Mouse (Mus musculus) B cell, adult 2 months (primary cell): Measurements from ENCODE around the gene Cdh13.

Source experiments
- DNase-seq, 2 experiments: peaks; one replicate each; pipeline ENCODE4 v3.0.0; 2022

The Cdh13 gene

DNA sequence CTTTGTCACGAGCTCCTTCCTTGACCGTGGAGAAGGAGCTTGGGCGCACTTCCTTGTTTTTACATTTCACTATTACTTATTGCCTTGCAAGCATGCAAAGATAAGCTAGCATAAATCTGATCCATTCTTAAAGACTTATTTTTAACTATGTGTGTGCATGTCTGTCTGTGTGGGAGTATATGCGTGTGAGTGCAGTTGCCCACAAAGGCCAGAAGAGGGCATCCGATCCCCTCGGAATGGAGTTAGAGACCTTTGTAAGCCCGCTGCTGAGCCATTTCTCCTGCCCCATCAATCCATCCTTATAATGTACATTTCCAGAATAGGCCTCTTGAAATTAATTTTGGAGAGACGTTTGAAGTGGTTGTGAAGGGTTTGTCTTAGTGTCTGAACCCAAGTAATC is 298.7 kb downstream of the Cdh13 start:
- no peak for DNase-seq

DNA sequence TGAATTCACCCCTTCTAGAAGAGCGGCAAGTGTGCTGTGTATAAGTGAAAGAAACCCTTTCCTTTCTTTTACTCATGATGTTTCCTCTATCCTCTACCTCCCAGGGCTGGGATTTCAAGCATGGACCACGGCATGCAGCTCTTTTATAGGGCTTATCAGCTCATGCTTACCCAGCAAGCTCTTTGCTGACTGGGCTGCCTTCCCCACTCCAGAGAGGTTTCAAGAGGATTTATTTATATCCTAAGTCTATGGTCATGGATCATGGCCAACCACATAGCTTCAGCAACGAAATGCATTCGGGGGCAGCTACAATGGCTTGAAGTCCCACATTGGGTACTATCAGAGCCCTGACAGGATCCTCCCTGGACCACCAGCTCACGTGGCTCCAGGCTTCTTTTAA is 304.4 kb downstream of the Cdh13 start:
- no peak for DNase-seq

DNA sequence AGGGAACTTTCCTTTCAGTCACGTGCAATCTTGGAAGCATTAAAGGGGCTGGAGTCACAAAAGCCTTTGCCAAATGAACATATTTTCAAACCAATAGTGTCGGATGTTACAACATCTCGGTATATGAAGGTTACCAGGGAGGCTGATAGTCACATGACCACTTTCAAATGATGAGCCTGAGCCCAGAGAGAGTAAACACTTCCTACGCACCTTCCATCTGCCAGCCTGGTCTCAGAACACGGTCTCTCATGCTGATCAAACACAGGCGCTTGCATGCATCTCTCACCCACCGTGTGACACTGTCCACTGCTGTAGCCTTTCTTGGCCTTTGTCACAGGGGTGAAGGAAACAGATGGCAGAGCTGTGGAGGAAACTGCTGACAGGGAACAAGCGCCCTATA is 313.3 kb downstream of the Cdh13 start:
- no peak for DNase-seq

DNA sequence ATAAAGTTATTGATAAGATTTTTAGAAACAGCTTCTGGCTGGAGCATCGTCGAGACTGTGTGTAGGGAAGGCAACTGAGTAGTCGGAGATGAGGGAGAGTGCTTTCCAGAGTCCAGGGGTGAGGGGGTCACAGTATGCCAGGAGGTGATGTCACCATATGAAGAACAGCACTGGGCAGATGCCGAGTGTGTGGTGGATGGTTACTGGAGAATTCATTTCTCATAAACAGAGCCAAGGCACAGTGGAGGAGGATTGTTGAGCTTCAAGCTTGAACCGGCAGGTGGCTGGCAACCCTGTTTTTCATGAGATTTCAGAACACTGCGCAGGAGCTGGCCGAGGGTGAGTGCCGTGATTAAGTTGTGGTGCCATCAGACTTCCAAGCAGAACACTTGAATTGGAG is 317.8 kb downstream of the Cdh13 start:
- no peak for DNase-seq

DNA sequence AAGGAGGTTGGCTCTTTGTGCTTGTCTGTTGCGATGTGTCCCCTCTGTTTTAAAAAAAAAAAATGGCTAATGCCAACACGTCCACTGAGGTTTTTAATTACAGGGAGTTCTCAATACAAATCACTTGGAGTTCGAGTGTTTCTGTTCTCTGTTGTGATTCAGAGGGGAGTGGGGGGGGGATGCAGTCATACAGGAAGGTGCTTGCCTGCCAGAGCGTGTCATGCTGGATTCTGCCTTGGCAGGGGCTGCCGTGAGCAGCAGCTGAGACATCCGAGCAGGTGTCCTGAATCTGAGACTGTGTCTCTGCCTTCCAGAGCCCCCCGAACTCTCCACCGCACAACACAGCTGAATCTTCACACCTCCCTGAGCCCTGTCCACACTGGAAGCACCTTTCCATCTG is 318.5 kb downstream of the Cdh13 start:
- DNase-seq: no peak

DNA sequence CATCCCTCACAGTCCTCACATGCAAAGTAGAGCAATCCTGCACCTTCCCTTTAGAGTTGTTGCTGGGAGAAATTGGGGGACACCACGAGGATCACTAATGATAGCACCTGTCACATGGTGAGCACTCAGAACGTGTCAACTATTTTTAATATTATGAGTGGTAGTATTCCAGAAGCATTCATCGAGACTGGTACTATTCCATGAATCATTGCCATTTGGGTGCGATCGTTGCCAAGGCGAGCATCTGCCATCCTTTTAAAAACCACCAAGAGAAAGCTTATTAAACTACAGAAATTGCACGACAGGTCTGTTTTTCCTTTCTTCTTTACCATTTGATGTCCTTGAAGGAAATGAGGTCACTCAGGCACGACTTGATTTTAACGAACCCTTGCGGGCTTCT is 328.0 kb downstream of the Cdh13 start:
- DNase-seq: no peak

DNA sequence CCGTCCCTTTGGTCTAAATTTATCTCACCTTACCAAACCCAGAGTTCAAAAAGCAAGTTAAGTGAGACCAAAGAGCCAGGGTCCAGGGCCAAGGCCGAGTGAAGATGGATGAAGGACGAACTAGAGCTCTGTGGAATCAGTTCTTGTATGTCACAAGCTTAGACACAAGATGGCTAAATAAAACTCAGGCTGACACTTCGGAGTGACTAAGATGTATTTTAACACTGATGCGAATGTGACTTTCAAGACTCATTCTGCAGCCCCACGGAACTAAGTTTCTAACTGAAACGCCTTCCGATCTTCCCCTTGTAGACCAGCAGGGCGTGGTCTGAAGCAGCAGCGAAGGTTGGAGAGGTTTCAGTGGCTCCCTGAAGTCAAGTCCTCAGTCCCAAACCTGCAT is 334.7 kb downstream of the Cdh13 start:
- DNase-seq: no peak

DNA sequence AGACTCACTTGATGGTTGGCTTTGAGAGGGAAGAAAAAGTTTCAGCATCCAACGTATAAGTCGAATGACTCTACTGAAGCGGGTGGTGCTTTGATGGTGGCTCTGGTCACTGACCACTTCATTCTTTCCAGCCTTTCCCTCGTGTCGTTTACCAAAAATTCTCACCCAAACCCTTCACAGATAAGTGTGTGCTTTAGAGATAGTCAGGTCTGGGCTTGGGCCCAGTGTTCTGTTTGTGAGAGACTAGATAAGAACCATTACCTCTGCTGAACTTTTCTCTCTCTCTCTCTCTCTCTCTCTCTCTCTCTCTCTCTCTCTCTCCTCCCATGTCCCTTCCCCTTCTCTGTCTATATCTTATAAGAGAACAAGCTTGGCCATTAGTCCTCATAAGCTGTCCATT is 342.9 kb downstream of the Cdh13 start:
- DNase-seq: no peak

DNA sequence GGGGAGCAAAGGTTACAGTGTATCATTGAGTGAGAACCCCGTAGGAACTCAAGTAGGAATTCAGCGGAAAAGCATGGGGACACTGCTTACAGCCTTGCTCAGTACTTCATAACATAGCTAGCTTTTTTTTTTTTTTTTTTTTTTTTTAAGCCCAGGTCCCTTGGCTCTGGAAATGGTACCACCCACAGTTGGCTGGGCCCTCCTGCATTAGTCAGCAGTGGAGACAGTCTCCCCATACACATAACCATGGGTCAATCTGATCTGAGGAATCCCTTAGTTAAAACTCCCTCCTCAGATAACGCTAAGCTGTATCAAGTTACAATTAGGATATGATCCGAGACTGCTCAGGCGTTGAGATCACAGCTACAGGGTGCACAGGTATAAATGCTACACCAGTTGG is 344.2 kb downstream of the Cdh13 start:
- DNase-seq: no peak

DNA sequence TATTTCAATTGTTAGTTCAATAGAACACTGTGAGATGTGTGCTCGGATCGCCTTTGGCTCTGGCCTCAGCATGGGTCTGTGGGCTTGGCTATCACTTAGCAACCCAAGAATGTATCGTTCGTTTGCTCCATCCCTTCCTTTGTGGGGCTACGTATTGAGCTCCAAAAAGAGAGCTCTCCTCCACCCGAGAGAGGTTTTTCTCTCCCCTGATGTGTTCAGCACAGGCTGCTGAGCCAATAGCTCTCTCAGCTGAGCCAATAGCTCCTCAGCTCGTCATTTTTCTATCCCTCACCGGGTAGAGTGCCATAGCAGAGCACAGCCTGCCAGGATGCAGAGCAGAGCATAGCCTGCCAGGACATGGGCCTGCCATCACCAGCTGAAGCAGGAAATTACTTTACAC is 345.2 kb downstream of the Cdh13 start:
- no peak for DNase-seq

DNA sequence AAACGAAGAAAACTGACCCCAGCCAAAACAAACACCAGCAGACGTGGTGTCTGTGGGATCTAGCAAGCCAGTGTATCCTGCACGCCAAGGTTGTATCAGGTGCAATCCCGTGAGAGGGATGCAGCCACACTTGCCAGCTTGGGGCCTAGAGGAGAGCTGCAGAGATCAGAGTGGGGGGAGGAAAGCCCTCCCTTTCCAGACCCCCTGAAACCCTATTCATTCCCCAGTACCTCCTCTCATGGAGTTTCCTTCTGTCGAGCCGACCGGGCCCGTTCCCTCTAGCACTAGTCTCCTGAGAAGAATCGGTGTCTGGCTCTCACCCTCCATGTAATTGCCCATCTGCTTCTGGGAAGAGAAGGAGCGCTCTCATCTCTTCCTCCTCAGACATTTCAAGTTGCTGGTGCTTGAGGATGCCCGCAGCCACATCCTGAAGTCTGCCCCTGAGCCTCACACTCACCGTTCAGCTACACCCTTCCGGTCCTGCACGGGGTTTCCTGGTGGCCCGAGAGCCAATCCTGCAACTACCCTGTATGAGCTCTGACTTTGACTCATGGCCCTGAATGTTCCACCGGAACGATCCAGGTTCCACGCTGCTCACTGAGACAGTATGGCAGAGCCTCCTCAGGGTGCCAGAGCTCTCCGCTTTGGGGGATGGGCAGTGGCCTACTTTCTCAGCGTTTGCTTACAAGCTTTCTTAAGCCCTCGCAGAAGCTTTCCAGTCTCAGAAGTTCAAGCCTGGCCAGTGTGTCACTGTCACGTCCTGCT is 351.9 kb downstream of the Cdh13 start:
- DNase-seq: no peak

DNA sequence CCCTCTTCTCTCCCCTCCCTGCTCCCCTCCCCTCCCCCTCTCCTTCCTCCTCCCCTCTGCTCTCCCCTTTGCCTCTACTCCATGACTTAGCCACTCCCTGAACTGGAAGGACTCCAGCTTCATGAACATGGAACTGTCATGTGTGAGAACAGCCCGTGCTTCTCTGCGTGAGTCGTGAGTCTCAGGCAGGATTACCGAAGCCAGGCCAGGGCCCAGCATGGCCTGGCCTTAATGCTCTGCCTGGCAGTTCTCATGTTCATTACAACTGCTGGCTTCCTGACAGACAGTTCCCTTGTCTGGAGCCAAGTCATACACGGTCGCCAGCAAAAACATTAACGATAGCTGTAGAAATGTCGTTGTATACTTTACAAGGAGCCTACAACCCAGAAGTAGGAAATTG is 356.1 kb downstream of the Cdh13 start:
- no peak for DNase-seq

DNA sequence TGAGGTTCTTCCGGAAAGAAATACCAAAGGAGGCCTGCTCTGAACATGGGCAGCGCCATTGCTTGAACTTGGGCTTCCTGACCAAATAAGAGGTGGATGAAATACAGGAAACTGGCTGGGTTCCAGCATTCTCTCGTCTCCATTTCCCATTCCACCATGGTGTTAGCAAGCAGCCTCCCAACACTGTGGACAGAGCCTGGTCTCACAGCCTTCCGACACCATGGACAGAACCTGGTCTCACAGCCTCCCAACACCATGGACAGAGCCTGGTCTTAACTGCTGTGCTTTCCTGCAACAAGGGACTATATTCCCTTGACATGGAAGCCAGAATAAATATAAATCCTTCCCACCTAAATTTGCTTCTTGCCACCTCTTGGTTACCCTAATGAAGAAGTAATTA is 358.3 kb downstream of the Cdh13 start:
- no peak for DNase-seq

DNA sequence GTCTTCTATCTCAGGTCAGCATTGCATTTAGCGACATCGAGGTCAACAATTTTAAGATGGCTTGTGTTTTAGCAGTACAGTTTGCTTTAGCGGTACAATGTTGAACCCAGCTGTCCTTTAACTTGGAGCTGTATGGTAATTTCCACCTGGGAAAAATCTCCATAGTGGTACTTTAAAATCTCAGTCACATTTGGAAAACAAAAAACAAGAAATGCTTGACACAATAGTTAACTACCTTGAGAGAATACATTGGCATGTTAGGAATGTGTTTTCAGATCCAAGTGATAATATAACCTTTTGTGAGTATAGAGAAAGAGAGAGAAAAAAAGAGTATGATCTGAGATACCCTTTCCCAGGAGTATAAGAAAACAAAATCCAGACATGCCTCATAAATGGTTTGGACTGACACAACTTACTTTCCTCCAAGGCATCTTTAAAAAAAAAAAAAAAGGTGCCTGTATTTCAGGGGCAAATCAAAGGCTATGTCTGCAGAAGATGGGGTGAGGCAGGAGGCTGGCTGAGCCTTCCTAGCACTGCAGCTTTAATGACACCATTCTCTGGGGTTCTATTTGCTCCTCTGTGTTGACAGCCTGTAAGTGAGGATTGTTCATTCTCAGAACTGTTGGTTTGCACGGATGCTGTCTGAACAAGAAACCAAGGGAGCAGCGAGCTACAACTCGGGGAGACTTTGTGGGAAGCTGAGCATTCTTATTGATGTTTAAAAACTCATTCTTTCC is 365.4 kb downstream of the Cdh13 start:
- no peak for DNase-seq

DNA sequence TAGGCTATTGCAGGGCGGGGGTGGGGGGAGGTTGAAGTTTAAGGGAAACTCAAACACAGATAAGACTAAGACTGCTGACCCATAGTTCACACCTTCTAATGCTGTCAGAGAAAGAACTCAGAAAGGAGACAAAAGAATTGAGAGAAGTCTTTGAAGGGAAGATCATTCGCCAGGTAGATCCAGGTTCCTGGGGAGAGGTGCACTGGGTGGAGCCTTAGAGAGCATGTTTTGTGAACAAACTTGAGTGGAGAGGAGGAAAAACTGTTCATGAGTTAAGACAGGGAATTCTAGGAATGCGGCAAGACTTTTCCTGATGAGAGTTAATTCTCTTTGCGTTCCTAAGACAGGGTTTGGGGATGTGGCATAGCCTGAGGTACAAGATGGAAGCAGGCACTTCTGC is 366.4 kb downstream of the Cdh13 start:
- DNase-seq: no peak

DNA sequence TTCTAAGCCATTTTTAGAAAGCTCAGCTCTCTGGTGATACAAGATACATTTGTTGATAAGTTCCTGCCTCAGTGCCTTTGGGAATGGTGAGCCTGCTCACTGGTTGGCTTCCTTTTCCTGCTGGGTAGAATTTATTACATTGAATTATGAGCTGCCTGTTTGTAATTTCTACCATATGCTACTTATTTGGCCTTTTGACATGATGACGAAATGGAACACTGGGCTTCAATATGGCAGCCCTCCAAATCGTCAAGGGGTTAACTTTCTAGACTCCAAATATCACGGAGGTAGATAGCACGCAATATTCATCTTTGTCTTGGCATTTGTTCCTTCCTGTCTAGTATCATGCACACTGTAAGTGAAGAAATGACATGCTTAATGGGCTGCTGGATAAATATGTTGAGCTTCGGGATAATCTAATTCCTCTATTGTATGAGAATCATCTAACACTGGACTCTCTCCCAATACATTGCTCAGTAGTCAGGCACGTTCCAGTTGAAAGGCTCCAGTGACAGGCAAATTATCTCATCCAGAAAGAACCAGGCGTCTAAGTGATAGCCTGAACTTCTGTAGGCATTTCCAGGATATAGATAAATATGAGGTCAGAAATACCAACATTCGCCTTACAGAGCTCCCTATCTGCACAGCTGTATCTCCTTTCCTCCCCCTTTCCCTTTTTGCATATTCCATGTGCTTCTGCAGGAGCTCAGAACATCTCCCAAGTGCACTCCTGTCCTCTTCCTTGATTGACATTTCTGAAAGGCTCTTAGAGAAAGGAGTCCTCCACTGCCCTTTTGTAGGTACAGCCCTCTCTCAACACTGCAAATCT is 378.7 kb downstream of the Cdh13 start:
- DNase-seq: no peak

DNA sequence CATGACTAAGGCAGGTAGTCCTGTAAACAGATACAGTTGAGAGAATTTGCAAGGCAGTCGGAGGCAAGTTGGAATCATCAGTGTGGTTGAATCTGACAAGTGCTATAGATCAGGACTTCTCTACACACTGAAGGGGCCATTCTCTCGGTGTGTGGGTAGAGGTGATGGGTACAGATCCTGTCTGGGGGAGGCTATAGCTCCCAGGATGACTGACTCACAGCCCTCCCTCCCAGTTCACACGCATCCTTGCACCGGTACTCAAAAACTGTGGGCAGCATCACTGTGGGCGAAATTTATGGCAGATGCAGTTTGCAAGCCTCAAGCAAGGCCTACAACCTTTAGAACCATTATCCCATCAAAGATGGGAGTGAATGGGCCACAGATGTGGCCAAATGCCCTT is 381.5 kb downstream of the Cdh13 start:
- no peak for DNase-seq

DNA sequence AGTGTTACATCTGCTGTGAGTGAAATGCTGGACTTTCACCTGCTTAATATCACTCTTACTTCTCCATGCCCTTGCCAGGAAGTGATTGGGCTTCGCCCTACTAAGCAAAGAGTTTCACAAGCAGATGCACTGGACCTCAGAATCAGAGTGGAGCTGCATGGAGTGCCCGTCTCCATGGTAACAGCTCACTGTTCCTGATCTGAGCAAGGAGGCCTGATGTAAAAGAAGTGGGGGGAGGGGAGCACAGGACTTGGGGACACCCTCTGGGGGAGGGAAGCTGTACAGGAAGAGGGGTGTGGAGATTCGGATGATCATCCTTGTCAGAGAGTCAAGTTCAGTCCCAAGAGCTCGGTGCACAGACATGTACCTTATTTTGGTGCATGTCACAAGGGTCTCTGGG is 384.2 kb downstream of the Cdh13 start:
- DNase-seq: no peak

DNA sequence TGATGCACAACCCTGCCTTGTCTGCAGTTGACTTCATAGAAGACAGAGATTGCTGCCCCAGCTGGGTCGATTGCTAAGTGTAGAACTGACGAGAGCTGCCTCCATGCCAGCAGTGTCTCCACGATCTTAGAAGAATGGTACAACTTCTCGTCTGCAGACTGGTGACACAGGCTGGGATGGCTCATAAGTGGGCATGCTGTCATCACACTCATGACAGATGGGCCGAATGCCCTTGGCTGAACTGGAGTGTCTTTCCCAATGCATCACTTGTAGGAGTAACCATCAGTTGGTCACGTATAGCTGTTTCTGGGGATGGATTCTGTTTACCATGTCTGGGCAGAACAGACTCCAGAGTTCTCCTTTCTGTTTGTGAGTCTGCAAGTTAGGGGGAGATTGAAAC is 392.7 kb downstream of the Cdh13 start:
- no peak for DNase-seq

DNA sequence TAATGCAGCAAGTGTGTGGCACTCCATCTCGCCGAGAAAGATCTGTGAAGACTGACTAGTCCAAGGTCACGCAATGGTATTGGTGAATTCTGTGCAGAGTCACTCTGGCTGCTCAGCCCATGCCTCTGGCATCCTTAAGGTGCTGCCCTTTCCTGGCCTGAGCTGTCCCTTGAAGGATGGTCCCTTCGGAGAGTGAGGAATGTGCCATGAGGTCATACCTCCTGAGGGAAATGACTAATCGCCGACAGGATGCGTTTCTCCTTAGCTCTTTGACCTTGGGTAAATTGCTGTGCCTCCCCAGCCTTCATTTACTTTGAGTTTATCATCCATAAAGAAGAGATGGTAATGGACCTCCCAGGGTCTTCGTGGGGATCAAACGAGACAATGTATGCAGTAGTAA is 395.8 kb downstream of the Cdh13 start:
- no peak for DNase-seq

DNA sequence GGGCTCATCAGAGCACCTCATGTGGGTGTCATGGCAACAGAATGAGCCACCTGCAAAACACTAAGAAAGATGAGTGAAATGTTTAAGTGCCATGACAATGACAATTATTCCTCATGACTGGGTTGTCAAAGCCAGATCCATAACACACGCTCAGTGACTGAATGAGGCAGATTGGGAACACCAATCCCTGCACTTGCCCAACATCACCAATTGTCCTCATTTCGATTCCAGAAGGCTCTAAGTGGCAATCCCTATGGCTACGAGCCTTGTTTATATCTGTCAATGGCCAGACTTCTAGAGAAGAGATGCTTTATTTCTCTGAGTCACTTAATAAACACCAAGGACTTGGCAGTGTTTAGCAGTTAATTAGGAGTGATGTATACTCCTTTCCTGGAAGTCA is 399.9 kb downstream of the Cdh13 start:
- DNase-seq: no peak

DNA sequence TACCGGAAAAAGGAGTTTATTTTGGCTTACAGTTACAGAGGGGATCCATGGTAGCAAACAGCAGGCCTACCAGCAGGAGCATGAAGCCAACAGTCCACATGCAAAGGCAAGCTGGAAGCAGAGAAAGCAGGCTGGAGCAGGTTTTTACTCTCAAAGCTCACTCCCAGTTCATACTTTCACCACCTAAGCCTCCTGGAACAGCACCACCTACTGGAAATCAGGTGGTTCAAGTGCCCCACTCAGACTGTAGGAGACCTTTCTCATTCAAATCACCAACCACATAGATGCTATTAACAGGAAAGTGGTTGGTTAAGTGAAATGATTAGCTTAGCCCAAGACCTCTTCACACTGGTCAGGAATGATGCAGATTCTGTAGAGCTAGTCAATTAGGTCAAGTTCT is 402.3 kb downstream of the Cdh13 start:
- no peak for DNase-seq

DNA sequence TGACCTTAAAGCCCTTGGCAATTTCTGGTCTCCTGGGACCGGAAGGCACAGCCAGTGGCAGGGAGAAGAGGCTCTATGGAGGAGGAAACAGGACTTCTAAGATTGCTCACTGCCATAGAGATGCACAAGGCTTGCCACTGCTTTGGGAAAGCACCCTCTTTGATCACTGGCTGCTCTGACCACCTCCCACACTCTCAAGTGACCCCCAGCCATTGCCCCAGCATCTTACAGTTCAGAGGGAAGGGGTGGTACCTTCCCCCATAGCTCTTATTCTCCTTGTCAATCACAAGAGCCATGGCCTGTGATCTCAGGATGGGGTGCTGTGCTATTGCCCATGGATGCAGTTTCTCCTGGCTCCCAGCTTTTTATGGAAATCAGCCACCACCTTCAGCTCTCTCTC is 406.3 kb downstream of the Cdh13 start:
- no peak for DNase-seq

DNA sequence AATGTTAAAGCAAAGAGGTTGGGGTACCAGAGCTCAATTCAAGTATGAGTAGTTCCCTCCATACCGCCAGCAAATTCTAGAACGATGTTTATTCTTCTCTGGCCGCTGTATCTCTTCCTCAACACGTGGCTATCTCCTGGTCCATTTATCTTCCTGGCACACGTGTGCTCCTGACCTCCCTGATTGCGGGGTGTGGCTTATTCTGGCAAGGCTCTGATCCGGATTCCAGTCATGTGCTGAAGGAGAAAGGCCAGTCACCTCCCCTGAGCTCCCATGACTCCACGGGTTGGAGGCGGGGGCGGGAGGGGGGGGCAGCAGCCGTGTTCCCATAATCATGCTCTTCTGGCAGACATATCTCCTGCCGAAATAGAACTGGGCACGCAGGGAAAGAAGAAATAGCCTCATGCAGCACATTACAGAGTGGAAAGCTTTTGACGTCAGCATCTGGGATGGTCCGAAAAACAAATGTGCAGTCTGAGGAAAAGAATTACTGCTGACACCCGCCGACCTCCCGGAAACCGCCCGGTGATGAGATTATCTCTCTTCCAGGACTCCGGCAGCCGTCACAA is 417.9 kb downstream of the Cdh13 start:
- DNase-seq: no peak
